Mouse (Mus musculus) right cerebral cortex, postnatal 4 days (tissue): ENCODE measurements around the gene Nme3.

Experiments used
- DNase-seq: peaks from one replicate; pipeline ENCODE4 v3.0.0-alpha.2; 2022

Nme3 gene

DNA sequence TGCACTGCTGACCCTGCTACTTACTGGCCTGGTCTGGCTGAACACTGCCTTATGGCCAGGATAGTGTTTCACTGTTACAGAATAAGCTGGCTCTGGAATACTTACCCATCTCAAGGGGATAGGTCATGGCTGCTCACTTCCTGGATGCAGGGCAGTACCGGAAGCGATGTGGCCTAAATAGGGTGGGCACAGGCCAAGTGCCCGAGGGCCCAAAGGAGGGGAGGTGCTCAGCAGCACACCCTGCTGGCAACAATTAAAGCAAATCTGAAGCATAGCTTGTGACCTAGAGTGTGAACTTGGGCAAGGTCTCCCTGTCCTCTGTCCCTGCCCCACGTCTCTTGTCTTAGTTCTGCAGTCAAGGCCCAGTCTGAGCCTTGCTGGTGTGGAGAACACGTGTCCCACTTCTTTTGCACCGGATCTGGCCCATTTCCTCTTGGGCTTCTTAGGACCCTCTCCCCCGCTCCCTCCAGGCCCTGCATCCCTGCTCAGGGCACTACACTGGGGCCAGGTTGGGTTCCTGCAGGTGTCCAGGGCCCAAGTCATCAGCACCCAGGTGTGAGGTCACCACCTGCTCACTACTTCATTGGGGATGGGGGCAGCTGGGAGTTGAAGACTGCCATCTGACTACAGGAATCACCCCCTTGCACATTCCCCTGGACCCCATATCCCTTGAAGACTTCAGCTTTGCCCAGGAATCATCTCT lies 14.4 kb upstream of the Nme3 start:
- DNase-seq, result no peak

DNA sequence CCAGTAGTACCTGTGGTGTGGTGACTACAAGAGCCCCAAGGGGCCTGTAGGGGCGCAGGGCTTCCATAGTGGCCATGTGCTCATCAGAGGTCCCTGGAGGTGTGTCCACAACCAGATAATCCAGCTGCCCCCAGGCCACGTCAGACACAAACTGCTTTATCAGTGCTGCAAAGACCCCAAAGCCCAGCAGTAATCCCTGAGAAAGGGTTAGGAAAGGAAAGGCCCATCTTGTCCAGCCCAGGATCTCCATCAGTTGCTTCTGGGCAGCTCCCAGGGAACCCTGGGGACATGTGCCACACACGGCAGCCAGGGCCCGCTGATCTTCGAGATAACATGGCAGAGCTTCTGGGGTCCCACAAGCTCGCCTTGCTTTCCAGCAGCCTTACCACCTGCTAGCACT lies 11.9 kb upstream of the Nme3 start:
- DNase-seq, result no peak

DNA sequence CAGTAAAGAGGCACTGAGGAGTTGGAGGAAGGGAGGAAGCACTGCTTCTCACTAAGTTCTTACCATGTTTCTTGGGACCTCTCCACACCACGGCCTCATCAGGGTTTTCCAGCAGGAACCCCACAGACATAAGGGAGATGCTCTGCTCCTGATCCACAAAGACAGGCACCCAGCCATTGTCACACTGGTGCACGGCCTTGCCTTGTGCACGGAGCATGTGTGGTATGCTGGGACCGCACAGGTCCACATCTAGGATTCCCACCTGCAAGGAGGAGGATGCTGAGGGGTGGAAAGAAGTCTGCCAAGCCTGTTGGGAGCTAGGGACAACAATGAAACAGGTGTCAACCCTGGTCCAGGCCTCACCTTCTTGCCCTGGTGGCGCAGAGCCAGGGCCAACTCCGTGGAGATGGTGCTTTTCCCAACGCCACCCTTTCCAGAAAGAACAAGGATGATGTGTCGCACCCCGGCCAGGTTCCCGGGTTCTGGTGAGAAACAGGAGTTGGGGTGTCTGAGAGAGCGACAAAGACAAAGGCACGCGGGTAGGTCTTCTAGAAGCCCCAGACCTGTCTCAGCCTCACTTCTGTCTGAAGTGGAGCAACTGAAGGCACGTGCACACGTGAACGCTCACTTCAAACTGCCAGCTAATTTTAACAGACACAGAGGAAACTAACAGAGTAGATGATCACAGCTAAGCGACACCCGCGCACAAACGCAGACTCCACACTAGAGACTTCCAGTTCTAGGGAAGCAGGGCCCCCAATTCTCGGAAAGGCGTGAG lies 10.8 kb upstream of the Nme3 start:
- no peak for DNase-seq

DNA sequence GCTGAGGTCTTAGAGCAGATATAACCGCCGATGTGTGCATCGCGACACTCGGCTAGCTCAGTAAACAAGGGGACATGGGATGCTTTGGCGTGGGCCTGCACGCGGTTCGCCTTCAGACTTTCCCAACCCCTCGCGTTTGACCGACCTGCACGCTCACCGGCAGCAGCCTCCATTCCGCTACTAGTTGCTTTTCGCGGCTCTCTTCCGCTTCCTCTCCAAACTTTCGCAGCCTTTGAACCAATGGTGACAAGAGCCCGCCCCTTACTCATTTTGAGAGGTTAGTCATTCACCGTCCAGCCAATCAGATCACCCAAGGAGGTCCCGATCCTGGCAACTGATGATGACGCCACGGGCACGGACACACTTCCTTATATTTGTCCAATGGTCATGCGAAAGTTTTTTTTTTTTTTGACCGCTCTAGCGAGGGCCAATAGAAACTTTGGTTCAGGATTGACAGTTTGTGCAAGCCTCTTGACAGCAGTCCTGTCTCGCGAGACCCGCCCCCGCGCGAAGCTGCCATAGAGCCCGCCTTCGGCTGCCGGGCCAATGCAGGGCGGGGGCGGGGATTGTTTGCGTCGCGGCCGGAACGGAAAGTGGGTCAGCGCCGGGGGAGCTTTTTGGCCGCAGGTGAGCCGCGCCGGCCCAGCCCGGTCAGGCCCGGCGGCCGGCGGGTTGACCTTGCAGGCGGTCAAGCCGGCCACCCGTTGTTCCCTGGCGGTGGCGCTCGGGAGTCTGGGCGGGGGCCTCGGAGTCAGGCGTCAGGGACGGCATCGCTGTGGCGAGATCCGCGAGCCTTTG lies 10.0 kb upstream of the Nme3 start, which contains the start of the genes Nubp2 and Spsb3:
TSS of gene Nubp2 (minus strand) at position 216 of the 798 bp plus-strand sequence.
TSS of gene Spsb3 (plus strand) at position 510 of the 798 bp plus-strand sequence.
- DNase-seq, result peak; percentile 97

DNA sequence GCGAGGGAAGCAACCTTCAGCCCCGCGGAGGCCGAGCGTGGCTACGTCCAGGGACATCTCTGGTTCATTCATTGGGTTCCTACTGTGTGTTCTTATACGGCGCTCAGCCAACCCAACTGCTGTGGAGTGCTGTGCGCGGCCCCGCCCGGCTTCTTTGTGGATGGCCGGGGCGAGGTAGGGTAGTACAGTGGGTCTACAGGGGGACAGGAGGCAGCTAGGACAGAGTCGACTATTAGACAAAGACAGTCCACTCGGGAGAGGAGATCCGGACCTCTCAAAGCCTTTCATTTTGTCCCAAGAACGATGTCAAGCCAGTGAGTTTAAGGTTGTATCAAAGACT lies 9.4 kb upstream of the Nme3 start:
- no peak for DNase-seq

DNA sequence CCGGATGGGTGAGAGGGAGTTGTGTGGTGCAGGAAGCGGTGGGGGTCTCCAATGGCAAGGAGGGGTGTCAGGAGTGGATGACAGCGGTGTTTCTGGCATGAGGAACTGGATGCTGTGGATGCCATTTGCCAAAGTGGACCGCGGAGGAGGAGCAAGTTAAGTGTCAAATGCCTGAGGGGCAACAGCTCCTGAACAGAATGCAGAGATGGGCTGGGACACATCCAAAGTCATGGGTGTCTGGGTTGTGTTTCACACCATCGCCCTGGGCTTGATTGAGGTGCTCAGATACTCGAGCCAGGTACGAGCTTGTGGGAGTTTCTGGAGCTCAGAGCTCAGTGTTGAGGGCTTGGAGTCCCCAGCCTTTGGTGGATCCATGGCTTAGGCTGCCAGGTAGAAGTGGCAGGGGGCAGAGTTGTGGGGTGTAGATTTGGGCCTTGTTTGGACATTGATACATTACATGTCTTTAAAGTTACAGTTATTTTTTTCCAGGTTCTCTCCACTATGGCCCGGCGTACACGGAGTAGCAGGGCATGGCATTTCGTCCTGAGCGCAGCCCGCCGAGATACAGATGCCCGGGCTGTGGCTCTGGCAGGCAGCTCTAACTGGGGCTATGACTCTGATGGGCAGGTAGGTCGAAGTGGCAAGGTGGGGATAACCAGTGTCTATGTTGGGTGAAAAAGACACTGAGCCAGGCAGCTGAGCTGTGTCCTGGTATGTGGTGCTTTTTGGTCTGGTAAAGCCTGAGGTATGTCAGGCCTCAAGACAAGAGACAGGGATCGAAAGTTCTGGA lies 8.8 kb upstream of the Nme3 start:
- no peak for DNase-seq

DNA sequence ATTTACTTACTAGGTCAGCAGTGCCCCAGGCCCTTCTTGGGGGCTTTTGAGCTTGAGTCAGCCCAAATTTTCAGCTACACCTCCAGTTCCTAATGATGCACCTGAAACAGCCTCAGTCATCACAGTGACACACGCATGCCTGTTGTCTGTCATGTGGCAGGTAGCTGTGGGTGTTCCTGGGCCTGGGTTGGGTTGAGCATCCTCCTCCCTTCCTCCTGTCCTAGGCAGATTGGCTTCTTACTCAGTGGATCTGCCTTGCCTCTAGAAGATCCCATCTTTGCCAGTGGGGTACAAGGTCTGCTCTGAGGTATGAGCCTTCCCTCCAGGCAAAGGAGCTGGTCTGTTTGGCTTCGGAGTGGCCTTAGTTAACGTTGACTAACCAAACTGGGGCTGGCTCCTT lies 7.4 kb upstream of the Nme3 start:
- DNase-seq, result no peak

DNA sequence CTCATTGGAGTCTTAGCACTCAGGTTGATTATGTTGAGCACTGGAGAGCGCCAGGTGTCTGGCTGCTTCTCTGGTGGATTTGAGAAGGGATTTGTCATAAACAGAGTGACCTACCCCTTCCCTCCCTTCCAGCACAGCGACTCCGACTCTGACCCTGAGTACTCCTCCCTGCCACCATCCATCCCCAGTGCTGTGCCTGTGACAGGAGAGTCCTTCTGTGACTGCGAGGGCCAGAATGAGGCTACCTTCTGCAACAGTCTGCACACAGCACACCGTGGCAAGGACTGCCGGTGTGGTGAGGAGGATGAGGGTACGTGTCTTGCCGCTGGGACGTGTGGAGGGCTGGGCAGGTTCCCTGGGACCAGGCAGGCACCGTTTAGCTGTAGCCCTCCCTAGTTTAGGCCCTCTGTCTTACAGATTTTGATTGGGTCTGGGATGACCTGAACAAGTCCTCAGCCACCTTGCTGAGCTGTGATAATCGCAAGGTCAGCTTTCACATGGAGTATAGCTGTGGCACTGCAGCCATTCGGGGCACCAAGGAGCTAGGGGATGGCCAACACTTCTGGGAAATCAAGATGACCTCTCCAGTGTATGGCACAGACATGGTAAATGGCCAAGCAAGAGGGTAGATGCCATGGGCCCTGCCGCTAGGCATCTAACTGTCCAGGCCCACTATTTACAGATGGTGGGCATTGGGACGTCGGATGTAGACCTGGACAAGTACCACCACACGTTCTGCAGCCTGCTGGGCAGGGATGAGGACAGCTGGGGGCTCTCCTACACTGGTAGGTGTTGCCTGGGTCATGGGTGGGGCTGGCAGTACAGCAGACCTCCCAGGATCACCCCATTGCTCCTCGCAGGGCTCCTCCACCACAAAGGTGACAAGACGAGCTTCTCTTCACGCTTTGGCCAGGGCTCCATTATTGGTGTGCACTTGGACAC lies 5.9 kb upstream of the Nme3 start:
- DNase-seq, result no peak

DNA sequence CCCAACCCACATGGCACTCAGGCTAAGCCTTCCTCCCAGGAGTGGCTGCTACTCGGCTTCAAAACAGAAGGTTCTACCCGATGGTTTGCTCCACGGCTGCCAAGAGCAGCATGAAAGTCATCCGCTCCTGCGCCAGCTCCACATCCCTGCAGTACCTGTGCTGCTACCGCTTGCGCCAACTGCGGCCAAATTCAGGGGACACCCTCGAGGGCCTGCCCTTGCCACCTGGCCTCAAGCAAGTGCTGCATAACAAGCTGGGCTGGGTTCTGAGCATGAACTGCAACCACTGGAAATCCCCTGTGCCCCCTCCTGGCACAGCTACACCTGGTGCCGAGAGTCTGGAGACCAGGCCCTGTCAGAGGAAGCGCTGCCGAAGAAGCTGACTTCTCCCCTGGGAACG lies 5.0 kb upstream of the Nme3 start:
- no peak for DNase-seq

DNA sequence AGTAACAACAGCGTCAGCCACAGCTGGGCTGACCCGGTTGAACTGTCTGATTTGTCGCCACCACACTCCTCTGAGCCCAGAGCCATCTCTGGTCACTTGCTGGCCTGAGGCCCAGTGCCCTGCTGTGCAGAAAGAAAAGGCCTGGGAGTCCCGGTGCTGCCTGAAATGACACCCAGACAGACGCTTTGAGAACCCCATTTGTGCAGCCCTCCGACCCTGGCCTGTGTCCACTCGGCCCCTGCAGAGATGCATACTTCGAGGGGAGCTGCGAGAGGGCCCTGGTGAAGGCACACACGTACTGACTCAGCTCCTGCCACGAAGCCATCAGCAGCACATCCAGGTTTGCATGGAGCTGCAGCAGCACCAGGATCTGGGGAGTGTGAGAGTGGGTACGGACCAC lies 3.5 kb upstream of the Nme3 start:
- no peak for DNase-seq

DNA sequence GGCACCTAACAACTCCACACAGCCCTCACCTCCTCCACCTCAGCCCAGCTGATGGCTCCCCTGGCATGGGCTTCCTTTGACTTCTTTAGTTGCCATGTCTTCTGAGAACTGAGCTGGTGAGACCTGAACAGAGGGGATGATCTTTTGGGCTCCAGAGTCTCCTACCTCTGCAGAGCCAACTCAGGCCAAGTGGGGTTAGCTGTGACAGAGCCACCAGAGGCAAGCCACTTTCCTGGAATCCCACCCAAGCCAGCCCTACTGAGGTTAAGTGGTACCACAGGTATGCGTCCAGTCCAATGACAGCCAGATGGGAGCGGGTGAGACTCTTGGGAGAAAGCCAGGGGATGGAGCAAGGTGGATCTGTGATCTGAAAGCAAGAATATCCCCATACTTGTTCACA lies 3.0 kb upstream of the Nme3 start:
- DNase-seq, result no peak

DNA sequence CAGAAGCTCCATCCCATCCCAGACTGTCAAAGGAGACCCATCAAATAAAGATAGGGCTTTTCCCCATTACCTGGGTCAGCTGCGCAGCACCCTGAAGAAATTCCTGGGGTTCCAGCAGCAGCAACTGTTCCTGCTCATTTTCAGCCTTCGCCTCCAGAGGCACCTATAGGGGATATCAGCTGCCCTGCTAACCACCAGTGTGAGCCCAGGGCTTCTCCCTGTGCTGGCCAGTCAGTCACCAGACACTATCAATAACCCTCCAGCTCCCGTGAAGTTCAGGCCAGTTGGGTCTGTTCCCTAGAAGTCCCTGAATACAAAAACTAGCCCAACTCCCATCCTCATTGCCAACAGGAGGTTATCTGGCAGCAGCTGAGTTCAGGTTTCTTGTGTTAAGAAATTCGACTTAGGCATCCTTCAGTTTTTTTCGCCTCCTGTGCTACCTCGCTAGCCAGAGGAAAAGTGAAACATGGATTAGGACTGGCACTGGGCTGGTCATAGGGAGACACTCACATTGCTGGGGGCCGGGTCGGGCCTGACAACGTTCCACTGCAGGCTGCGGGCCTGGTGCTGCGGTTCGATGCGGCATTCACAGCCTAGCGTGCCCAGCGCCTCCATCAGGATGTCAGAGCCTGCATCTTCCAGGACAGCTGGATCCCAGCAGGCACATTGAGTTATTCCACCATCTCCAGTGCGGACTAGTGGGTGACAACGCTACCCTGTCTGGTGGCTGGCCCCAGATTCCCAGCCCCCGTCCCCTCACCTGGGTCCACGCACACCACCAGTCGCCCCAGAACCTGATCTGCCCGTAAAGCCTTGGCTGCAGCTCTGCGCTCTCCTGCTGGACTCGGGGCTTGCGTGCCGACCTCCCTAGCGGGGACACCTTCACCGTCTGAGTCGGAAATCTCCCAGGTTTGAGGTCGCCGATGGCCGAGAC lies 2.0 kb upstream of the Nme3 start:
- DNase-seq, result no peak

DNA sequence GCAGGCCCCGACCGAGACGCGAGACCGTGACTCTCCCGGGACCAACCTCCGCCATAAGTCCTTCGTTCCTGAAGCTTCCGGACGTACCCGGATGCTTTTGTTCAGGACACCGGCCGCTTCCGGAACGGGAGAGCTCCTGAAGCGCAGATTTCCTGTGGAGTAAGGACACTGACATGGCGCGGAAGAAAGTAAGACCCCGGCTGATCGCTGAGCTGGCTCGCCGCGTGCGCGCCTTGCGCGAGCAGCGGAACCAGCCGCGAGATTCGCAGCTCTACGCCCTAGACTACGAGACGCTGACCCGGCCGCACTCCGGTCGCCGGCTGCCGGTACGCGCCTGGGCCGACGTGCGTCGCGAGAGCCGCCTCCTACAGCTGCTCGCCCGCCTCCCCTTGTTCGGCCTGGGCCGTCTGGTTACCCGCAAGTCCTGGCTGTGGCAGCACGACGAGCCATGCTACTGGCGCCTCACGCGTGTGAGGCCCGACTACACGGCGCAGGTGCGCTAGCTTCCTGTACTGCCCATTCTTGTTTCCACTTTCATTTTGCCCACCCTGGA lies 1.2 kb upstream of the Nme3 start, which contains the start of the genes Eme2 and Mrps34:
TSS of gene Eme2 (minus strand) at position 93 of the 553 bp plus-strand sequence.
TSS of gene Mrps34 (plus strand) at position 122 of the 553 bp plus-strand sequence.
- DNase-seq, result peak; percentile 79

DNA sequence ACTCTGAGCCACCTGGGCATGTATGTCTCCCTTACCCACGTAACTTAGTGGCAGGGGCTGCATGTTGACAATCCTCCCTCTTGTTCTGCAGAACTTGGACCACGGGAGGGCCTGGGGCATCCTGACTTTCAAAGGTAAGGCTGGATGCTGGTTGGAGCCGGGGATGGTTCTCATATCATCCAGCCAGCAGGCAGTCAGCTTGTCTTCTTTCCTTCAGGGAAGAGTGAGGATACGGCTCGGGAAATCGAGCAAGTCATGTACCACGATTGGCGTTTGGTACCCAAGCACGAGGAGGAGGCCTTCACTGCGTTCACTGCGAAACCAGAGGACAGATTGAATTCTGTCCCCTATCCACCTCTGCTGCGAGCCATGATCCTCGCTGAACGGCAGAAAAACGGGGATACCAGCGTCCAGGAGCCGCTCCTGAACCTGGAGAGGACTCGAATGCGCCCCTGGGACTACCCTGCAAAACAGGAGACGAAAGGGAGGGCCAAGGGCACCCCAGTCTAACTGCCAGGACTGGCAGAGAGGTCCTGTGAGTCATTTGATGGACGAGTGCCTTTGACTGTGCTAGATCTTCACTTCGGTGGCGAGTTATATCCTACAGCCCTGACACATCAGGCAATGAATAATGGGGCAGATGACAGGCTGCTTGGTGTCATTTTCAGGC lies 594 bp upstream of the Nme3 start:
- DNase-seq, result no peak

DNA sequence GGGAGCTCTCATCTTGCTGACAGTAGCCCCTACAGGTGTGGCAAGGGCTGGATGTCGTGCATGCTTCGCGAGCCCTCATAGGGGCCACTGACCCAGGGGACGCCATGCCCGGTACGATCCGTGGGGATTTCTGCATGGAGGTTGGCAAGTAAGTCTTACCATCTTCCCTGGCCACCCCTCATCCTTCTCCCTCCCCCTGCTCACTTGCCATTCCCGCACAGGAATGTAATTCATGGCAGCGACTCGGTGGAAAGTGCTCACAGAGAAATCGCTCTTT lies 631 bp downstream of the Nme3 start:
- DNase-seq, result no peak

DNA sequence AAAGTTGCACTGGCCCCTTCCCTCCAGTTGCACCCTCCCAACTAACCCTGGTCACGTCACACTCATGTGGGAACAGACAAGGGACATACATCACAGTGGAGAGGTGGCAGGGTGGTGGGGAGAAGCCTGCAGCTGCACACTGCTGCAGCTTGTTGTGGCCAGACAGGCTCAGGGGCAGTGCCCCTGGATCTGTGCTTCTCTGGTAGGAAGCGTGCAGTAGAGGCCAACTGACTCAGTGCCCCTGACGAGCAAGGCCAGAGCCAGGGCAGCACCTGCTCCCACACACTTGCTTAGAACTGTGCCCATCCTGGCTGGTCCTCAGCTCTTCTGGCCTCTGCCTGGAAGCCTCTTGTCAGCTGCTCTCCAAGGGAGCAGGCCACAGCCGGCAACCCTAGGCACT lies 1.3 kb downstream of the Nme3 start:
- no peak for DNase-seq

DNA sequence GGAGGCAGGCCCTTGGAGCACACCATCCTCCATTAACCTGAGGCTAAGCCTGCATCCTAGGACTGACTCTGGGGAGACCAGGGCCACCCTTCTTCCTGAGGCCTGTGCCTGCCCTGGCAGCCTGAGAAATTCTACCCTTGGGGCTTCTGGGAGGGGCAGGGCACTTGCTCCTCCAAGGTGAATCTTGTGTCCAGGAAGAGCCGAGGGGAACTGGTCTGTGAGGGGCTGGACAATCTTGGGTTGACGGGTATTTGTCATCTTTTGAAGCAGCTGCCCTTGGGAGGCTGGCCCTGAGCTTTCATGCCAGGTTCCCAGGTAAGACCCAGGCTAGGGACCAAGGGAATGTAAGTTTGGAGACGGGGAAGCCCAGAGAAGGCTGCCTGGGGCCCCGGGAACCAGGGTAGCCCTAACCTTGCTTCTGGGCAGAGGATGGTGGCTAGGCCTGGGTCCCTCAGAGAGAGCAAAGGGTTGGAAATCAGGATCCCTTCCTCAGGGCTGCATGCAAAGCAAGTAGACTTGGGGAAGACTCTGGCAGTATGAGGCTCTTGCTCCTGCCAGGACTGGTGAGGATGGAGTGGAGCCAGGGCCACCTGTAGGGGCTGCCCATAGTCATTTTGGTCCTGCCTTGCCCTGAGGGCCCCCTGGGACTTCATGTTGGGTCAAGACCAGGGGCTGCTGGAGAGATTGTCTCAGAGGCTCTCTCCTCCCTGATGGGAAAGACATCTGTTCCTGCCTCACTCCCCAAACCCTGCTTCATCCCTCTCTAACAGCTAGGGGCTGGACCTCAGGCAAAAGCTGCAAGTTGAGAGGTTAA lies 1.9 kb downstream of the Nme3 start:
- no peak for DNase-seq

DNA sequence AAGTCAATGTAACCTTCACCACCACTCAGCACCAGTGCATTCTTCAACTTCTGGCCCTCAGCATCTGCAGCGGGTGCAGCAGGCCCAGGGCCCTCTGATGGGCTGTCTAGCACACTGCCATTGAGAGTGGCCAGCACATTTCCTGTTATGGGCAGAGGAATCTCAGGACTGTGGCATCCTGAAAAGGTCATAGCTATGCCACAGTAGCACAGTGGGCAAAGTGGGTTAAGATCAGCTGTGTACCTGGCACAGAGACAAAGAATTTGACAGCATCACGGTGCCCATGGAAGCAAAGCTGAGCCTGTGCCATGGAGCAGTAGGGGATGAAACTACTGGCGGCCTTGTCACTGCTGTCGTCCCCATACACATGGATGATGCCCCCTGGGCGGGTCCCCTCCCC lies 2.9 kb downstream of the Nme3 start:
- no peak for DNase-seq

DNA sequence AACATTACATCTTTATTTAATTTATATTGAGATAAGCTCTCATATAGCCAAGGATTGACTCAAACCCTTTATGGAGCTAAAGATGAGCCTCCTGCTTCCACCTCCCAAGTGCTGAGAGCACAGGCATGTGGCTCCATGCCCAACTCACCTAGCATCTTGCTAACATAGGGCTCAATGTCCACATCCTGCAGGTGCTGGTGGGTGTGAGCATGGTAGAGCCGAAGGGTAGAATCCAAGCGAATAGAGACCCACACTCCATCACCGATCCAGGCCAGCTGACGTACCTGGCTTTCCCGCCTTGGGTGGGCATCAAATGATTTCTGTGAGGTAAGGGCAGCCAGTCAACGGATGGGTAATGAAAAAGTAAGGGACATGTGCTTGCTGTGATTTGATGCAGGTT lies 3.7 kb downstream of the Nme3 start:
- DNase-seq, result no peak
